Mouse (Mus musculus) neural tube, embryonic 11.5 days (tissue): Measurements from ENCODE around the gene 4931414P19Rik. TPM values are rescaled to one million over a fixed set of nuclear protein-coding genes. Genes with fewer than 3 reads are reported as not detected.

Experiments
- ATAC-seq: fragments of 200-750 bp; cut with Nextera tagmentation; 2 replicates; pipeline ENCODE4 v1.8.0; 2017; ENCODE audit warnings: moderate number of reproducible peaks, mild to moderate bottlenecking, moderate TSS enrichment, moderate library complexity; ENCODE audit not compliant: insufficient read depth, low FRiP score, low TSS enrichment
- DNase-seq: peaks from one replicate; pipeline ENCODE4 v3.0.0-alpha.2; 2015; ENCODE audit warnings: low spot score
- H3K27ac ChIP-seq: fragments of 300-500 bp; sonication (generic); 2 replicates; pipeline ENCODE4 v1.5.1; 2014; ENCODE audit warnings: low read depth, mild to moderate bottlenecking, low read length
- H3K27me3 ChIP-seq: fragments of 300-500 bp; sonication (generic); 2 replicates; pipeline ENCODE4 v1.6.1; 2014; ENCODE audit warnings: mild to moderate bottlenecking, low read length, mixed read lengths; ENCODE audit not compliant: control insufficient read depth, insufficient read depth
- H3K36me3 ChIP-seq: fragments of 300-500 bp; sonication (generic); 2 replicates; pipeline ENCODE4 v1.6.1; 2014; ENCODE audit warnings: mild to moderate bottlenecking, low read length, moderate library complexity, mixed read lengths; ENCODE audit not compliant: control insufficient read depth, insufficient read depth
- H3K4me1 ChIP-seq: fragments of 300-500 bp; sonication (generic); 2 replicates; pipeline ENCODE4 v1.6.1; 2014; ENCODE audit warnings: low read length, mixed read lengths; ENCODE audit not compliant: control insufficient read depth, insufficient read depth
- H3K4me2 ChIP-seq: fragments of 300-500 bp; sonication (generic); 2 replicates; pipeline ENCODE4 v1.6.1; 2014; ENCODE audit warnings: low read depth, mild to moderate bottlenecking, moderate library complexity
- H3K4me3 ChIP-seq: fragments of 300-500 bp; sonication (generic); 2 replicates; pipeline ENCODE4 v1.5.1; 2014; ENCODE audit warnings: low read depth, low read length
- H3K9ac ChIP-seq: fragments of 300-500 bp; sonication (generic); 2 replicates; pipeline ENCODE4 v1.6.1; 2014; ENCODE audit warnings: mild to moderate bottlenecking, low read length
- H3K9me3 ChIP-seq: fragments of 300-500 bp; sonication (generic); 2 replicates; pipeline ENCODE4 v1.6.1; 2016; ENCODE audit warnings: low read length; ENCODE audit not compliant: control insufficient read depth
- WGBS: fragments of 180-500 bp; shearing (Covaris S2); extraction: QIAGEN DNeasy Blood & Tissue Kit; methylation state at CpG from one replicate; pipeline ENCODE4 v1.1.7; 2014; 5-methylcytosine and 5-hydroxymethylcytosine counted together
- polyA plus RNA-seq: library from polyadenylated mRNA; unstranded; fragments of >200 nt; fragmentation: Nextera tagmentation; extraction: Ambion mirVana; gene quantifications from 2 replicates; pipeline ENCODE4 v1.2.1, GENCODE M21; 2014

Gene 4931414P19Rik
- polyA plus RNA-seq, result 8.1 and 8.9 TPM in 2 replicates

DNA sequence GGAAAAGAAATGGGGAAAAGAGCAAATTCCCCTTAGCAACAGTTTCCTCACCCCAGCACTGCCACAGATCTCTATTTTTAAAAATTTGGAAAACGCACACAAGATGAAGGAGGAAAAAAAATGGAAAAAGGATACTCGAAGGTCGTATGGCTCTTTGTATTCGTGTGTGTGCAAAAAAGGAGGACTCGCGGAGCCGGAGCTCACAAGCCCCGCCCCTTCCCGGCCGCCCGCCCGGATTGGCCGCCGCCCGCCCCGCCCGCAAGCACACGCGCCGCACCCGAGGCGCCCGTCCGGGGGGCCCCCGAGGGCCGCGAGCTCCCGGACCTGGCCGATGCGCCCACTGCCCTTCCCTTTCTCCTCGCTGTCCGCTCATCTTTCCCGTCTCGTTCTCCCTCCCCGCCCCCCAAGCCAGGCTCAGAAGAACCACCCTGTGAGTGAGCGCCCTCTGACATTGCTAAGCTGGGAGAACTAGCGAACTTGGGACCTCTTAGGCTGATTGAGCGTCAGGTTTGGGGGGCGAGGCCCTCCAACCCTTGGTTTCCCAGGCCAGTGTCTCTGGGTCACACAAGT lies at the start of gene 4931414P19Rik:
TSS of gene 4931414P19Rik (minus strand) at position 242 of the 570 bp plus-strand sequence.
- peaks cover 9% of the 10 kb centered on the region for H3K4me1 ChIP-seq
- peak within 1 kb of the TSS; percentile 35; the same call in 1 of the 2 replicates for H3K27ac ChIP-seq
- peak within 1 kb of the TSS; percentile 52 for H3K9ac ChIP-seq
- H3K27me3 ChIP-seq, result no peaks in the 10 kb centered on the region
- no peaks in the 10 kb centered on the region for H3K36me3 ChIP-seq
- H3K9me3 ChIP-seq, result no peaks in the 10 kb centered on the region
- H3K4me3 ChIP-seq, result peak within 1 kb of the TSS; percentile 39
- peak within 1 kb of the TSS; percentile 55 for H3K4me2 ChIP-seq
- ATAC-seq (peak; percentile 36; the same call in 1 of the 2 replicates), DNase-seq (peak; percentile 83)
- WGBS, result under 1% methylated on average over 39 of the region's 39 CpGs

GRCm38 (mm10) chr14:54653496-54653895 lies 47.7 kb upstream of the 4931414P19Rik start:
- no peaks in the 10 kb centered on the region for H3K9me3 ChIP-seq
- WGBS, result under 1% methylated on average over 12 of the region's 12 CpGs
- ATAC-seq (peak; percentile 79), DNase-seq (peak; percentile 87)
- H3K27ac ChIP-seq, result no peak overlapping the region; the same call in 1 of the 2 replicates
- H3K4me1 ChIP-seq, result peaks cover 9% of the 10 kb centered on the region; the same call in 1 of the 2 replicates
- H3K4me2 ChIP-seq, result peak overlapping the region; percentile 69
- peaks cover 25% of the 10 kb centered on the region for H3K36me3 ChIP-seq
- H3K4me3 ChIP-seq, result peak overlapping the region; percentile 58
- no peaks in the 10 kb centered on the region for H3K27me3 ChIP-seq
- H3K9ac ChIP-seq, result peak overlapping the region; percentile 70

- Histone ChIP-seq H3K4me2 (peak overlapping the region; percentile 69), H3K36me3 (peaks cover 27% of the 10 kb centered on the region), H3K27ac (no peak overlapping the region; the same call in 1 of the 2 replicates), H3K27me3 (no peaks in the 10 kb centered on the region), H3K9me3 (no peaks in the 10 kb centered on the region), H3K4me1 (peaks cover 9% of the 10 kb centered on the region; the same call in 1 of the 2 replicates), H3K9ac (peak overlapping the region; percentile 70), H3K4me3 (peak overlapping the region; percentile 58)
- DNase-seq (no peak), ATAC-seq (peak; percentile 11; the same call in 1 of the 2 replicates)
- WGBS, result 1% methylated on average over 6 of the region's 7 CpGs
Measured at GRCm38 (mm10) chr14:54652787-54653186, 47.0 kb upstream of the 4931414P19Rik start.

GRCm38 (mm10) chr14:54651556-54651955 lies 45.8 kb upstream of the 4931414P19Rik start:
- no peak overlapping the region for H3K9ac ChIP-seq
- H3K27me3 ChIP-seq, result no peaks in the 10 kb centered on the region
- H3K9me3 ChIP-seq, result no peaks in the 10 kb centered on the region
- ATAC-seq, result no peak
- no peak overlapping the region for H3K27ac ChIP-seq
- H3K4me3 ChIP-seq, result no peak overlapping the region
- no peak for DNase-seq
- peaks cover 27% of the 10 kb centered on the region for H3K36me3 ChIP-seq
- H3K4me2 ChIP-seq, result no peak overlapping the region; the same call in 1 of the 2 replicates
- H3K4me1 ChIP-seq, result peaks cover 9% of the 10 kb centered on the region; the same call in 1 of the 2 replicates
- WGBS, result 76% methylated on average over 4 of the region's 4 CpGs

DNA sequence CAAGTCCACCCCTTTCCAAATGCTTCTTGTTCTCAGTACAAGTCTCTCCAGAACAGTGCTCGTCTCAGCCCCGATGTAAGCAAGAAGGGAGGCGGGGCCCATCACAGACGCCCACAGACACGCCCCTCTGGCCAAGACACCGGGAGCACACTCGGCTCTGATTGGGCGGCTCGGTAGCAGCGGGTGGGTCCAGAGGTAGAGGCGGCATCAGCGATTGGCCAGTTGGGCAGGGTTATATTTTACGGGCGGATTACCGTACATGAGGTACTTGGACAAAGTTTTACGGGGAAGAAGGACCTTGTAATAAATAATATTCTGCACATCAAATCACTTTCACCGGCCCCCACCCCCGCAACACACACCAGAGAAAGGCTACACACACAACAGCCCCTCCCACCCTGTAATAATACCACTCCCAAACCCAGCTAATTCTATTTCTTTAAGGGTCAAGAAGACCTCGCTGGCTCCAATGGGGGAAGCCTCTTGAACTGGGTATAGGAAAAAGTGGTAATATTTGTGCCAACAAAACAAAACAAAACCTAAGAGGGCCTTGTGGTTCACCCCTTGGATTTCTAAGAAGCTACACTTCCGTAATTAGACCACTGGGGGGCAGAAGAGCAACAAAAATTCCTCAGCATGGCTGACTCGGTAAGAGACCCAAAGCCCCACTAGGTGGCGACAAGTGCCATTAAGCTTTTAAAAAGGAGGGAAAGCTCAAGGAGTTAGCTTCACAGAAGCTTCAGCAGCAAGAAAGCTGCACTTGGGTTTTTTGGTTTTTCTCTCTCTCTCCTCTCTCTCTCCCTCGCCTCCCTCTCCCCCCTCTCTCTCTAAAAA lies 45.0 kb upstream of the 4931414P19Rik start:
- Histone ChIP-seq H3K9ac (no peak overlapping the region), H3K4me2 (no peak overlapping the region), H3K36me3 (peaks cover 33% of the 10 kb centered on the region), H3K27ac (no peak overlapping the region), H3K9me3 (no peaks in the 10 kb centered on the region), H3K4me3 (no peak overlapping the region), H3K27me3 (no peaks in the 10 kb centered on the region), H3K4me1 (peaks cover 9% of the 10 kb centered on the region; the same call in 1 of the 2 replicates)
- peak; percentile 11; the same call in 1 of the 2 replicates for ATAC-seq
- DNase-seq, result peak; percentile 88
- WGBS, result 68% methylated on average over 23 of the region's 23 CpGs

DNA sequence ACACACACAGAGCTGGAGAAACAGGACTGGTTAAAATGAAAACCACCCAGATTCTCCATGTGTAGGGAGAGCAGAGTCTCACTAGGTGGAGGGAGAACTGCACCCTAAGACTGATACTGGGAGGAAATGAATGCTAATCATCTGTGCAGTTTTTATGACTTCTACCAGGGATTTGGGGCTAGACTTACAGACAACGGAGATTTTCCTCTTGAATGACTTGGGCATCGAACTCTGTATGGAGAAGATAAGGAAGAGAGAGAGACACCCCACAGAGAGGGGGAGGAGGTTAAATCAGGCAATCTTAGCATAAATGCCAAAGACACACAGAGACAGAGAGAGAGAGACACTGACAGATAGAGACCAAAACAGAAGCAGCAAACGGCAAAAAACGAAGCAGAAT lies 42.1 kb upstream of the 4931414P19Rik start:
- WGBS, result 86% methylated on average over 4 of the region's 4 CpGs
- no peak overlapping the region for H3K9ac ChIP-seq
- no peak overlapping the region for H3K4me3 ChIP-seq
- peaks cover 9% of the 10 kb centered on the region; the same call in 1 of the 2 replicates for H3K4me1 ChIP-seq
- no peaks in the 10 kb centered on the region for H3K9me3 ChIP-seq
- no peak for ATAC-seq
- no peak for DNase-seq
- no peak overlapping the region for H3K27ac ChIP-seq
- no peaks in the 10 kb centered on the region for H3K27me3 ChIP-seq
- H3K4me2 ChIP-seq, result no peak overlapping the region
- peaks cover 55% of the 10 kb centered on the region for H3K36me3 ChIP-seq

- no peak for ATAC-seq
- H3K9me3 ChIP-seq, result no peaks in the 10 kb centered on the region
- peaks cover 5% of the 10 kb centered on the region; the same call in 1 of the 2 replicates for H3K4me1 ChIP-seq
- H3K27me3 ChIP-seq, result no peaks in the 10 kb centered on the region
- WGBS, result 95% methylated on average over 8 of the region's 8 CpGs
- no peak overlapping the region for H3K9ac ChIP-seq
- no peak overlapping the region for H3K4me2 ChIP-seq
- no peak overlapping the region for H3K27ac ChIP-seq
- H3K4me3 ChIP-seq, result no peak overlapping the region
- DNase-seq, result no peak
- H3K36me3 ChIP-seq, result peaks cover 55% of the 10 kb centered on the region
Measured at GRCm38 (mm10) chr14:54646898-54647636, 41.3 kb upstream of the 4931414P19Rik start.

GRCm38 (mm10) chr14:54646455-54646854 lies 40.7 kb upstream of the 4931414P19Rik start:
- ATAC-seq (no peak), DNase-seq (no peak)
- Histone ChIP-seq H3K27me3 (no peaks in the 10 kb centered on the region), H3K9me3 (no peaks in the 10 kb centered on the region), H3K4me1 (no peaks in the 10 kb centered on the region), H3K4me3 (no peak overlapping the region), H3K36me3 (peaks cover 55% of the 10 kb centered on the region), H3K9ac (no peak overlapping the region), H3K27ac (no peak overlapping the region), H3K4me2 (no peak overlapping the region)
- WGBS, result 96% methylated on average over 17 of the region's 17 CpGs
